Mouse (Mus musculus) brain, adult 2 months (tissue): ENCODE results near the gene Ccar1.
"Not testable (repeated sequence)": the region's sequence is repeated elsewhere in the genome, so short reads cannot be mapped to it uniquely, and the experiment has no call there.

Experiments
- DNase-seq: peaks from one replicate; pipeline ENCODE4 v3.0.0; 2011; ENCODE audit warnings: low read depth, low spot score

Gene Ccar1

GRCm38 (mm10) chr10:62792177-62793090 lies at the start of gene Ccar1:
Gene Ccar1 (minus strand): TSS chr10:62792286.
- DNase-seq, result peak; percentile 100

GRCm38 (mm10) chr10:62840687-62841086 lies 48.6 kb upstream of the Ccar1 start:
- DNase-seq, result no peak

- DNase-seq, result no peak
Measured at GRCm38 (mm10) chr10:62837987-62838386, 45.9 kb upstream of the Ccar1 start.

- DNase-seq, result no peak
Measured at GRCm38 (mm10) chr10:62832783-62833182, 40.7 kb upstream of the Ccar1 start.

- DNase-seq, result no peak
Measured at GRCm38 (mm10) chr10:62831546-62831945, 39.5 kb upstream of the Ccar1 start.

- no peak for DNase-seq
Measured at GRCm38 (mm10) chr10:62824474-62824873, 32.4 kb upstream of the Ccar1 start.

GRCm38 (mm10) chr10:62823431-62823830 lies 31.3 kb upstream of the Ccar1 start:
- no peak for DNase-seq

- DNase-seq, result peak; percentile 27
Measured at GRCm38 (mm10) chr10:62810010-62810409, 17.9 kb upstream of the Ccar1 start.

GRCm38 (mm10) chr10:62808766-62809165 lies 16.7 kb upstream of the Ccar1 start:
- DNase-seq, result no peak

GRCm38 (mm10) chr10:62808316-62808715 lies 16.2 kb upstream of the Ccar1 start:
- DNase-seq, result no peak

GRCm38 (mm10) chr10:62804106-62804505 lies 12.0 kb upstream of the Ccar1 start:
- DNase-seq, result peak; percentile 42

- no peak for DNase-seq
Measured at GRCm38 (mm10) chr10:62803296-62803695, 11.2 kb upstream of the Ccar1 start.

GRCm38 (mm10) chr10:62794221-62794620 lies 2.1 kb upstream of the Ccar1 start:
- DNase-seq, result no peak

GRCm38 (mm10) chr10:62793091-62793453 lies 986 bp upstream of the Ccar1 start:
- peak; percentile 47 for DNase-seq

- DNase-seq, result peak; percentile 8
Measured at GRCm38 (mm10) chr10:62791251-62792176, 572 bp downstream of the Ccar1 start.

- DNase-seq, result not testable (repeated sequence)
Measured at GRCm38 (mm10) chr10:62781776-62782175, 10.3 kb downstream of the Ccar1 start.

- DNase-seq, result no peak
Measured at GRCm38 (mm10) chr10:62750781-62751180, 41.3 kb downstream of the Ccar1 start.

- peak; percentile 96 for DNase-seq
Measured at GRCm38 (mm10) chr10:62739961-62740737, 51.9 kb downstream of the Ccar1 start.

- no peak for DNase-seq
Measured at GRCm38 (mm10) chr10:62736965-62737688, 55.0 kb downstream of the Ccar1 start.

GRCm38 (mm10) chr10:62730826-62731225 lies 61.3 kb downstream of the Ccar1 start:
- no peak for DNase-seq
